Mouse (Mus musculus) hindbrain, embryonic 13.5 days (tissue): ENCODE results near the gene Gm10778. TPM values are rescaled to one million over a fixed set of nuclear protein-coding genes. Genes with fewer than 3 reads are reported as not detected.
"Not testable (repeated sequence)": the region's sequence is repeated elsewhere in the genome, so short reads cannot be mapped to it uniquely, and the experiment has no call there.

Experiments
- ATAC-seq: fragments of 200-750 bp; cut with Nextera tagmentation; 2 replicates; pipeline ENCODE4 v1.8.0; 2017; ENCODE audit warnings: moderate TSS enrichment; ENCODE audit not compliant: low FRiP score
- H3K27ac ChIP-seq: fragments of 300-500 bp; sonication (generic); 2 replicates; pipeline ENCODE4 v1.5.1; 2015; ENCODE audit warnings: inconsistent platforms, mild to moderate bottlenecking, moderate library complexity
- H3K27me3 ChIP-seq: fragments of 300-500 bp; sonication (generic); 2 replicates; pipeline ENCODE4 v1.6.1; 2015; ENCODE audit warnings: mild to moderate bottlenecking, inconsistent platforms
- H3K36me3 ChIP-seq: fragments of 300-500 bp; sonication (generic); 2 replicates; pipeline ENCODE4 v1.6.1; 2015; ENCODE audit warnings: mild to moderate bottlenecking, inconsistent platforms
- H3K4me1 ChIP-seq: fragments of 300-500 bp; sonication (generic); replicated peaks from 2 replicates; pipeline ENCODE4 v1.6.1; 2015; ENCODE audit warnings: inconsistent platforms
- H3K4me2 ChIP-seq: fragments of 300-500 bp; sonication (generic); 2 replicates; pipeline ENCODE4 v1.6.1; 2015; ENCODE audit warnings: inconsistent platforms, mild to moderate bottlenecking, moderate library complexity
- H3K4me3 ChIP-seq: fragments of 300-500 bp; sonication (generic); 2 replicates; pipeline ENCODE4 v1.5.1; 2015; ENCODE audit warnings: mild to moderate bottlenecking, inconsistent platforms
- H3K9ac ChIP-seq: fragments of 300-500 bp; sonication (generic); 2 replicates; pipeline ENCODE4 v1.6.1; 2015; ENCODE audit warnings: mild to moderate bottlenecking, inconsistent platforms
- H3K9me3 ChIP-seq: fragments of 300-500 bp; sonication (generic); 2 replicates; pipeline ENCODE4 v1.6.1; 2016; ENCODE audit warnings: inconsistent platforms
- WGBS: fragments of 180-500 bp; shearing (Covaris S2); methylation state at CpG from one replicate; pipeline ENCODE4 v1.1.7; 2015; 5-methylcytosine and 5-hydroxymethylcytosine counted together
- polyA plus RNA-seq: library from polyadenylated mRNA; unstranded; fragments of >200 nt; fragmentation: Nextera tagmentation; extraction: Ambion mirVana; gene quantifications from 2 replicates; pipeline ENCODE4 v1.2.1, GENCODE M21; 2015

The Gm10778 gene
- polyA plus RNA-seq, 1 experiment from 2014 or later, result 6.4 TPM

DNA sequence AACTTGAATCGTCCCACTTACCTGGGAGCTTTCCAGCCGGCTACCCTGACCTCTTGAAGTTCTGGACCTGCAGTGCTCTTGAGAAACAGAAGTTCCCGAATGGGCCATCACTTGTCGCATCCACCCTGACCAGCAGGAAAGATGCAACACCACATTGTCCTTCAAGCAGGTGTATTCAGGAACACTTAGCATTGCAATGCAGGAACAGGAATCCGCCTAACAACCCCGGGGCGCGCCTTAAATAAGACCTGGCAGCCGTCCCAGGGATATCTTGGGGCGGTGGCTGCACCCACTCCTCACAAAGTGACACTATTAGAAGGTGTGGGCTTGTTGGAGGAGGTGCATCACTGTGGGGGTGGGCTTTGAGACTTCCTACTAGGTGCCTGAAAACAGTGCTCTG lies 6.3 kb downstream of the Gm10778 start:
- ATAC-seq, result no peak
- Histone ChIP-seq H3K27me3 (no peaks in the 10 kb centered on the region), H3K4me2 (no peak overlapping the region), H3K4me3 (no peak overlapping the region), H3K9me3 (peaks cover 74% of the 10 kb centered on the region), H3K4me1 (peaks cover 3% of the 10 kb centered on the region; the same call in 1 of the 2 replicates), H3K27ac (no peak overlapping the region), H3K9ac (no peak overlapping the region), H3K36me3 (peaks cover 76% of the 10 kb centered on the region)
- 98% methylated on average over 10 of the region's 10 CpGs for WGBS

DNA sequence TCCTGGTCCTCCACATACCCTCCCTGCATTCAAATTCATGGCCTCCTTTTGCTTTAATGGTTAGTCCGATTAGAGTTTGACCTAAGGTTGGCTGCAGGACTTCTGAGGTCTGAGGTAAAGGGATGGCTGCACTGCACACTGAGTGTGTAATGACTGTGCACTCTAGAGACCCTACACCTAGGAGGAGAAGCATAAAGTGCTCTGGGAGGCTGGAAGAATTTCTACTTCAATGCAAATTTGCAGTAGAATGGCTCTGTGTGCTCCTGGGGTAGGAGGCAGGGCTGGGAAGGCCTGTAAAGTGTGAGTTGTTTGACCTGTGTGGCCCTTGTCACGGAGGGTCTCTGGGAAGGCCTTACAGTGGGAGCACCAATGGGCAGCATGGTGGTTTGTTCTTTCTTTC lies 7.3 kb downstream of the Gm10778 start:
- Histone ChIP-seq H3K4me3 (no peak overlapping the region), H3K9me3 (peaks cover 74% of the 10 kb centered on the region), H3K9ac (no peak overlapping the region), H3K4me1 (no peaks in the 10 kb centered on the region), H3K27ac (no peak overlapping the region), H3K27me3 (no peaks in the 10 kb centered on the region), H3K4me2 (no peak overlapping the region), H3K36me3 (peaks cover 74% of the 10 kb centered on the region)
- WGBS, result 97% methylated on average over 2 of the region's 2 CpGs
- ATAC-seq, result no peak

DNA sequence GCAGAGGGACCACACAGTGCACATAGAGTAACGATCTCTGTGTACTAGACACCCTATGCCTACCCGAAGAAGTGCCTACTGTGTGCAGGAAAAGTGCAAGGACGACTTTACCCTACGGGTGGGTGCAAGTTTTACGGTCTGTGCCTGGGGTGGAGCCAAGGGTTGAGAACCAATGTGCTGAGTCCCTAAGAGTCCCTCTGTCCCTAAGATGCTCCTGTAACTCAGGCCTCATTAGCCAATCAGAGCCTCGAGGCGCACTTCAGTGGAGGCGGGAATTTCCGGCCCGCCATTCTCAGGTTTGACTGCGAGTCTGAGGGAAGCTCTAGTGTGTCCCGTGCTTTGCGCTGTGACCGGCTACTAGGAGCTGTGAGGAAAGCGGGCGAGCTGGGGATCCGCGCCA lies 38.3 kb downstream of the Gm10778 start:
- not testable (repeated sequence) for H3K9ac ChIP-seq, H3K4me1 ChIP-seq, H3K4me2 ChIP-seq, H3K9me3 ChIP-seq, H3K36me3 ChIP-seq, ATAC-seq, H3K27me3 ChIP-seq, H3K4me3 ChIP-seq, H3K27ac ChIP-seq
- WGBS, result no CpG with 5 or more reads among the region's 18 CpGs

DNA sequence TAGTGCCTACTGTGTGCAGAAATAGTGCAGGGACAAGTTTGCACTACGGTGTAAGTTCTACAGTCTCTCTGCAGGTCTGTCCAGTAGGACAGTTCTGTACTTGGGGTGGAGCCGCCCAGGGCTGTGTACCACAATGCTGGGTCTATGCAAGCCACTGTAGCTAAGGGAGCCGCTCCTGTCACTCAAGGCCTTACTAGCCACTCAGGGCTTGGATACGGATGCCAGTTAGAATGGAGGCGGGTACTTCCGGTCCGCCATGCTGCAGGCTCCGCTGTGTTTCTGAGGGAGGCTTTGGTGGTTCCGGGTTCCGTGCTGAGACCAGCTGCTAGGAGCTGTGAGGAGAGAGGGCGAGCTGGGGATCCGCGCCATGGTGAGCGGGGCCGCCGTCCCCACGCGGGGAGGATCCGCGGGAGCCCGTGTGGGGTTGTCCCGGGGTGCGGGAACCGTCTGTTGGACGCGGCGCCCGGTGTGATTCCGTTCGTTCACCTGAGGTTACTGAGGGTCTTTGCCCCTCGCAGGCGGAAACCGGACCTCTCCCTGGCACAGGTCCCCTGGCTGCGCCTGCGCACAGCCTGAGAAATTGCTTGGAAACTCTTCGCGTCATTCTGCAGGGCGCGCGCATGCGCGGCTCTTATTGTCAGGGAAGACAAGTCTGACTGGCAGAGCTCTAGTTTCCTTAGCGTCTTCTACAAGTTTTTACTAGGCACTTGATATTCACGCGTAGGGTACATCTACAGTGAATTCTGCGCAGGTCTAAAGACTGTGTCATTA lies 55.9 kb downstream of the Gm10778 start, which contains the start of gene Zfp433:
Gene Zfp433, plus strand, starts transcription at position 295 of the 771 bp plus-strand sequence.
- H3K4me3 ChIP-seq, H3K4me2 ChIP-seq, H3K9ac ChIP-seq, H3K27me3 ChIP-seq, H3K27ac ChIP-seq, H3K4me1 ChIP-seq, H3K36me3 ChIP-seq, H3K9me3 ChIP-seq: not testable (repeated sequence)
- ATAC-seq, result peak; percentile 100
- WGBS, result no CpG with 5 or more reads among the region's 46 CpGs

Other genes with a start within 250 kb of the Gm10778 start
- gene Nfic, start 193.4 kb upstream of the Gm10778 start, polyA plus RNA-seq, result 21.3 and 22.4 TPM in 2 replicates
- 61.3 and 69.0 TPM in 2 replicates for gene Celf5, start 166.3 kb upstream of the Gm10778 start, polyA plus RNA-seq
- 56.0 and 62.1 TPM in 2 replicates for gene Ncln, start 152.7 kb upstream of the Gm10778 start, polyA plus RNA-seq
- 0.93 and 0.95 TPM in 2 replicates for gene S1pr4, start 148.9 kb upstream of the Gm10778 start, polyA plus RNA-seq
- gene Gna15, start 124.8 kb upstream of the Gm10778 start, polyA plus RNA-seq, result 1.2 and 1.7 TPM in 2 replicates
- gene Gna11, start 103.9 kb upstream of the Gm10778 start, polyA plus RNA-seq, result 79.8 and 82.4 TPM in 2 replicates
- gene Aes, start 89.6 kb upstream of the Gm10778 start, polyA plus RNA-seq, result 545 and 558 TPM in 2 replicates
- 27.7 and 28.9 TPM in 2 replicates for gene Tle2, start 74.5 kb upstream of the Gm10778 start, polyA plus RNA-seq
- gene Tle6, start 48.0 kb upstream of the Gm10778 start, polyA plus RNA-seq, result 3.0 and 4.2 TPM in 2 replicates
- 1.8 and 2.7 TPM in 2 replicates for gene BC025920, start 42.8 kb upstream of the Gm10778 start, polyA plus RNA-seq
- gene Sirt6, start 21.3 kb upstream of the Gm10778 start, polyA plus RNA-seq, result 57.7 and 63.8 TPM in 2 replicates
- gene Ankrd24, start 20.5 kb upstream of the Gm10778 start, polyA plus RNA-seq, result 11.7 and 13.5 TPM in 2 replicates
- gene Zfp433, start 55.8 kb downstream of the Gm10778 start, polyA plus RNA-seq, result 17.5 and 18.3 TPM in 2 replicates
- 16.6 and 16.7 TPM in 2 replicates for gene Gm3055, start 122.1 kb downstream of the Gm10778 start, polyA plus RNA-seq
- 2.6 and 3.4 TPM in 2 replicates for gene Gm4767, start 163.1 kb downstream of the Gm10778 start, polyA plus RNA-seq
- gene Gm32687, start 214.9 kb downstream of the Gm10778 start, polyA plus RNA-seq, result 13.7 and 14.8 TPM in 2 replicates